Mouse (Mus musculus) thymus, postnatal 36 days (tissue): ENCODE measurements around the gene Dync1li1.
"Not testable (repeated sequence)": the region's sequence is repeated elsewhere in the genome, so short reads cannot be mapped to it uniquely, and the experiment has no call there.

Source experiments
- DNase-seq, 2 experiments: peaks; one replicate each; pipeline ENCODE4 v3.0.0; 2022; ENCODE audit warnings: mixed read lengths in 2 of 2

The Dync1li1 gene

GRCm38 (mm10) chr9:114688252-114688952 is at the start of gene Dync1li1:
Dync1li1 (plus strand) TSS chr9:114688790.
- peak; percentile 98 for DNase-seq

- no peak for DNase-seq
Observed at GRCm38 (mm10) chr9:114639186-114639748, 49.3 kb upstream of the Dync1li1 start.

- DNase-seq = peak; percentile 98
Observed at GRCm38 (mm10) chr9:114639839-114640646, 48.5 kb upstream of the Dync1li1 start, which contains the start of gene Cnot10. Cnot10 (minus strand) TSS chr9:114640184.

- no peak for DNase-seq
Observed at GRCm38 (mm10) chr9:114646556-114647505, 41.8 kb upstream of the Dync1li1 start.

- no peak for DNase-seq
Observed at GRCm38 (mm10) chr9:114647506-114648432, 40.8 kb upstream of the Dync1li1 start.

GRCm38 (mm10) chr9:114648472-114648871 is 40.1 kb upstream of the Dync1li1 start:
- DNase-seq = not testable (repeated sequence)

- DNase-seq = no peak
Observed at GRCm38 (mm10) chr9:114649371-114649770, 39.2 kb upstream of the Dync1li1 start.

GRCm38 (mm10) chr9:114650938-114651634 is 37.5 kb upstream of the Dync1li1 start:
- DNase-seq = no peak

- DNase-seq = no peak
Observed at GRCm38 (mm10) chr9:114655356-114655755, 33.2 kb upstream of the Dync1li1 start.

- DNase-seq = no peak
Observed at GRCm38 (mm10) chr9:114656701-114657100, 31.9 kb upstream of the Dync1li1 start.

- DNase-seq = no peak
Observed at GRCm38 (mm10) chr9:114660506-114660905, 28.1 kb upstream of the Dync1li1 start.

GRCm38 (mm10) chr9:114660983-114661382 is 27.6 kb upstream of the Dync1li1 start:
- DNase-seq = no peak

GRCm38 (mm10) chr9:114661991-114662390 is 26.6 kb upstream of the Dync1li1 start:
- DNase-seq = no peak

- DNase-seq = no peak
Observed at GRCm38 (mm10) chr9:114663782-114664181, 24.8 kb upstream of the Dync1li1 start.

GRCm38 (mm10) chr9:114666858-114667257 is 21.7 kb upstream of the Dync1li1 start:
- no peak for DNase-seq

GRCm38 (mm10) chr9:114668047-114668446 is 20.5 kb upstream of the Dync1li1 start:
- no peak for DNase-seq

GRCm38 (mm10) chr9:114669011-114669410 is 19.6 kb upstream of the Dync1li1 start:
- no peak for DNase-seq

GRCm38 (mm10) chr9:114671946-114672345 is 16.6 kb upstream of the Dync1li1 start:
- no peak for DNase-seq

- DNase-seq = no peak
Observed at GRCm38 (mm10) chr9:114672703-114673561, 15.7 kb upstream of the Dync1li1 start.

GRCm38 (mm10) chr9:114673626-114674025 is 15.0 kb upstream of the Dync1li1 start:
- no peak for DNase-seq
